Comparison of ENCODE assay signal across 21 mouse cellular contexts in the genomic region with DNA sequence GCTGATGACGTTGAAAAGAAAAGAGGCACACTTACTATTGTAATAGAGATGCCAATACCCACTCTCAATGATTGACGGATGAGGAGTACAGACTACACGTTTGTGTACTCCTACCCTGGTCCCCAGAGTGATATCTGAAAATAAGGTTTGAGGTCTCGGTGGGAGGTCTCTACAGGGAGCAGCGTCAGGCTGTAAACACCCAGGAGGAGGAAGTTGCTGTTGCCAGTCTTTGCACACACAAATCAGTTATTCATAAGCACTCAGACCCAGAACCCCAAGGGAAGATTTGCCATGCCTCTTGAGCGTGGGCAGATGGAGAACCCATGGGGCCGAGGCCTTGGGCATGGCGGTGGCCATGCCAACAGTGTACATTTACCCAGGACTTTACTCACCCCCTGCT. TPM values are rescaled to one million over a fixed set of nuclear protein-coding genes. Genes with fewer than 3 reads are reported as not detected.
DNase-seq lines count a peak whose midpoint lies in the region; ATAC-seq lines count a peak whose summit lies in the region.
"Had no signal": no experiment of that assay in that cellular context is flagged by ENCODE, and none has a peak within 500 bp of the region (broad histone marks: within the 10 kb centered on the region; RNA-seq: fewer than 3 reads in every experiment).

No protein-coding gene starts in this region.

- peaks cover 25% of the 10 kb centered on the region for H3K4me1 ChIP-seq in liver, embryonic 13.5 days (replicated peaks)
- H3K4me1 ChIP-seq in embryonic facial prominence, embryonic 14.5 days (ENCODE audit: control insufficient read depth, insufficient read depth, low read length): no peaks in the 10 kb centered on the region
- H3K4me1 ChIP-seq: forebrain, embryonic 15.5 days had no signal

- no peaks in the 10 kb centered on the region for H3K36me3 ChIP-seq in liver, embryonic 13.5 days
- no peaks in the 10 kb centered on the region for H3K36me3 ChIP-seq in embryonic facial prominence, embryonic 14.5 days (ENCODE audit: control insufficient read depth, insufficient read depth, low read length)
- H3K36me3 ChIP-seq: forebrain, embryonic 15.5 days; heart, embryonic 15.5 days; hindbrain, embryonic 10.5 days had no signal

- H3K27ac ChIP-seq in liver, embryonic 13.5 days: 0 out of 2 replicates have a peak overlapping the region, but pooled peaks have one; percentile 35
- peak overlapping the region; percentile 28; the same call in 1 of the 2 replicates for H3K27ac ChIP-seq in embryonic facial prominence, embryonic 14.5 days (replicated peaks; ENCODE audit: low read depth, low read length)
- H3K27ac ChIP-seq: forebrain, embryonic 15.5 days; heart, embryonic 15.5 days; hindbrain, embryonic 10.5 days; hindbrain, embryonic 14.5 days had no signal

- H3K9ac ChIP-seq in liver, embryonic 13.5 days: no peak overlapping the region
- H3K9ac ChIP-seq in embryonic facial prominence, embryonic 14.5 days (ENCODE audit: low read depth, low read length): no peak overlapping the region
- H3K9ac ChIP-seq: forebrain, embryonic 15.5 days; heart, embryonic 15.5 days; hindbrain, embryonic 14.5 days had no signal

- DNase-seq in liver, embryonic 13.5 days: no peak
- DNase-seq in liver: no peak
- peak; percentile 11 to 23 for DNase-seq in spleen, adult 18-20 months
- DNase-seq in spleen, adult 12 weeks (ENCODE audit: low spot score): no peak
- peak; percentile 8 for DNase-seq in thymus, postnatal 25 days
- DNase-seq in thymus, postnatal 10 days (ENCODE audit: low spot score in 2 of 2): no peak
- no peak for DNase-seq in embryonic facial prominence, embryonic 14.5 days (ENCODE audit: low spot score)
- no peak for DNase-seq in frontal cortex, postnatal 14 days (ENCODE audit: low spot score in 2 of 2)
- DNase-seq: adrenal gland, postnatal 14 days; cerebellum, adult 18-20 months; cerebellum, adult 9-11 months; cerebellum, postnatal 36 days; gastrocnemius, postnatal 10 days; heart, adult 18-20 months had no signal

- no peaks in the 10 kb centered on the region for H3K9me3 ChIP-seq in liver, embryonic 13.5 days (replicated peaks)
- no peaks in the 10 kb centered on the region for H3K9me3 ChIP-seq in embryonic facial prominence, embryonic 14.5 days (ENCODE audit: control insufficient read depth, low read length)
- H3K9me3 ChIP-seq: forebrain, embryonic 15.5 days; heart, embryonic 15.5 days; hindbrain, embryonic 10.5 days had no signal

- no peak for ATAC-seq in liver, embryonic 13.5 days (ENCODE audit: low read depth)
- no peak for ATAC-seq in embryonic facial prominence, embryonic 14.5 days (ENCODE audit: low read depth)
- ATAC-seq: activated CD4-positive, CD25-positive, alpha-beta regulatory T cell, adult 4 months; CD4-positive, CD25-positive, alpha-beta regulatory T cell, adult 4 months; forebrain, embryonic 15.5 days had no signal

- H3K4me3 ChIP-seq in liver, embryonic 13.5 days (replicated peaks): no peak overlapping the region
- no peak overlapping the region for H3K4me3 ChIP-seq in embryonic facial prominence, embryonic 14.5 days (ENCODE audit: low read depth, low read length)
- H3K4me3 ChIP-seq: forebrain, embryonic 15.5 days; heart, embryonic 15.5 days; hindbrain, embryonic 10.5 days had no signal

- H3K4me2 ChIP-seq in liver, embryonic 13.5 days: no peak overlapping the region
- H3K4me2 ChIP-seq in embryonic facial prominence, embryonic 14.5 days (ENCODE audit: low read depth, low read length): no peak overlapping the region
- H3K4me2 ChIP-seq: forebrain, embryonic 15.5 days; heart, embryonic 11.5 days; heart, embryonic 15.5 days; hindbrain, embryonic 14.5 days had no signal

- no peaks in the 10 kb centered on the region for H3K27me3 ChIP-seq in liver, embryonic 13.5 days
- no peaks in the 10 kb centered on the region for H3K27me3 ChIP-seq in embryonic facial prominence, embryonic 14.5 days (replicated peaks; ENCODE audit: control insufficient read depth, insufficient read depth, low read length)
- H3K27me3 ChIP-seq: forebrain, embryonic 15.5 days; heart, embryonic 15.5 days had no signal

- 51% methylated on average over 8 of the region's 8 CpGs for WGBS in liver, embryonic 13.5 days (ENCODE audit: insufficient replicate concordance)
- WGBS in embryonic facial prominence, embryonic 14.5 days: 67% methylated on average over 7 of the region's 8 CpGs

RNA-seq across cellular contexts. Expression of a gene that starts 56.2 kb away (rescaled TPM):
- 30.0 and 35.5 TPM in 2 replicates for polyA plus RNA-seq in liver, embryonic 13.5 days (2015; fragmentation: Nextera tagmentation; extraction: Ambion mirVana)
- 32.8 and 37.5 TPM in 2 replicates for polyA plus RNA-seq in embryonic facial prominence, embryonic 14.5 days (2014; fragmentation: Nextera tagmentation; extraction: Ambion mirVana)

RNA-seq across cellular contexts. Expression of a gene that starts 56.3 kb away (rescaled TPM):
- polyA plus RNA-seq in liver, embryonic 13.5 days (2015; fragmentation: Nextera tagmentation; extraction: Ambion mirVana): 14.0 and 16.2 TPM in 2 replicates
- polyA plus RNA-seq in embryonic facial prominence, embryonic 14.5 days (2014; fragmentation: Nextera tagmentation; extraction: Ambion mirVana): 17.0 and 22.0 TPM in 2 replicates

Comparison
In these comparisons a context has a peak if more than half of its experiments do, and no peak if none do; other contexts are left out.
1. DNase-seq: peak in spleen, adult 18-20 months (2 of 2) and thymus, postnatal 25 days (single experiment); none in liver, embryonic 13.5 days (single experiment), liver (single experiment), spleen, adult 12 weeks (single experiment), thymus, postnatal 10 days (0 of 2), embryonic facial prominence, embryonic 14.5 days (single experiment) and frontal cortex, postnatal 14 days (0 of 2).